Mouse (Mus musculus): ENCODE measurements around the gene Hcn2.
"Not testable (repeated sequence)": the region's sequence is repeated elsewhere in the genome, so short reads cannot be mapped to it uniquely, and the experiment has no call there.

The Hcn2 gene

DNA sequence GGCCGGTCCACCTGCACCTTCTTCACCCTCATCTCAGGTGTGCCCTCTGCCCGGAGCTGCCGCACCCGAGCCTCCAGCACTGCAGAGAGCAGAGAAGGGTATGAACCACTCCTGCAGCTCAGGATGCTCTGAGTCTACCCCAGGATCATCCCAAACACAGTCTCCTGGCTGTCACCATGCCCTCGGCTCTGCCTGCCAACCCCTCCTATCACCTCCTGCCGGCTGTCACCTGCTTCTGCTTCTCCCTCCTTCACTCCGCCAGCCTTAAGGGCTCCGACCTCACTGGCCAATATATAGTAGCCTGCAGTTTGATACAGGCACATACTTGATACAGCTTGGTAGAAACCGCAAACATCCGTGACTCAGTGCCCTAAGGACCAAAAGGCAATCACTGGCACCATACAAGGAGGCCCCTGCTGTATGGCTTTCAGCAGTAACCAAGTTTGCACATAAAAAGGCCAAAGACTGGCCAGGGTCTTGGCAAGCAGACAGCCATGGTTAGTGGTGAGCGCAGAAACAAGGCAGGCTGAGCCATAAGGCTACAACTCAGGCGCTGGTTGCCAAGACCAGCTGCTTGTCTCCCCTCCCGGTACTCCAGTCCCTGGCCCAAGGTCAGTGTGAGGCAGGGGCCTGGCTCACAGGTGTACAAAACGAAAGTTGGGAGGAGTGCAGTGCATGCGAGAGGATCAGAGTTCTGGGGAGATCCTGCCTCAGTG, 27.4 kb downstream of the Hcn2 start:
- DNase-seq (ENCODE audit: low spot score): no peak

DNA sequence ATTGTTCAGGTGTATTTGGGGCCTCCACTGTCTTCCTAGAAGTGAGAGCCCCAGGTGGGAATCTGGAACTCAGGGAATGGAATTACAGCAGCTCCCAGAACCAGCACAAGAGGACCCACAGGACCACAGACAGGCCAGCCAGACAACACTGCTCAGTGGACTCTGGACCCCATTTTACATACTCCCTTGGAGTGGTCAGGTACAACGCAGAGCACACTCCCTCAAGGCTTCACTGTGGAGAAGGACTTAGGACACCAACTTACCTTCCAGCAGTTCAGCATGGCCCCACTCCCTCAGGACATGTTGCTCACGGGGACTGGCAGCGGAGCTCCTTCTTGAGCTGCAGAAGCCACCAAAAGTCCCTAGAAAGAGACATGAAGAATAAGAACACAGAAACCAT, 29.0 kb downstream of the Hcn2 start:
- no peak for DNase-seq (ENCODE audit: low spot score)

DNA sequence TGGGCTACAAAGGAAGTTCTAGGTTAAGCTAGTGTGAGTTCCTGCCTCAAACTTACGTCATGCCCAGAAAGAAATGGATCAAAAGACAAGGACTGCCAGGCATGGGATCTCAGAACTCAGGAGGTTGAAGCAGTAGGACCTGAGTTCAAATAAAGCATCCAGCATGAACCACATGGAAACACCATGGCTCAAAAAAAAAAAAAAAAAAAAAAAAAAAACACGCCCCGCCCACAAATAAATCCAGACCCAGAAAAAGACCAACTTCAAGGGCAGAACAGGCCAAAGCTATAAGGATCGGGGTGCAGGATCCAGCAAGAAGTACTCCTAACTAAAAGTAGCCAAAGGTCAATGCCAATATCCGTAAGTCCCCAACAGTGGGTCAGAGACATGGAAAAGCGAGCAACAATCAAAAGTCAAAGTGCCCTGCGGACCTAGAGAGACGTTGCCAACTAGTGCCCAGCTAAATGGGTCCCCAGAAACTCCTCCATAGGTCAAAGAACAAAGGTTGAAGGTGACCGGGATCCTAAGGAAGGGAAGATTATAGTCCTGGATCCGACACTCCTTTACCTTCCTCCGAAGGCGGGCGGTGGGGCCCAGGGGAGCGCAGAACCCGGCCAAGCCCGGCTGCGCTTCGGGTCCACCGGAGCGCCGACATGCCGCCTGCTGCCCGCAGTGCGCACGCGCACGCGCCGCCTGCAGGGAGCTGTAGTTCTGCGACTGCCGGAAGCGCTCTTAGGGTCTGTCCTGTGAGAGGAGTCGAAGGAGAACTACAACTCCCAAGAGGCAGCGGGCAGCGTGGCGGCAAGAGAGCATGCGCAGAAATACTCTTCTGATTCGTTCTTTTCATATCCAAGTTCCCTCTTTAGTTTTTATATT, 29.7 kb downstream of the Hcn2 start, which contains the start of gene Polrmt:
Gene Polrmt (minus strand): TSS at position 684 of the 876 bp plus-strand sequence.
- DNase-seq (ENCODE audit: low spot score): peak; percentile 90

DNA sequence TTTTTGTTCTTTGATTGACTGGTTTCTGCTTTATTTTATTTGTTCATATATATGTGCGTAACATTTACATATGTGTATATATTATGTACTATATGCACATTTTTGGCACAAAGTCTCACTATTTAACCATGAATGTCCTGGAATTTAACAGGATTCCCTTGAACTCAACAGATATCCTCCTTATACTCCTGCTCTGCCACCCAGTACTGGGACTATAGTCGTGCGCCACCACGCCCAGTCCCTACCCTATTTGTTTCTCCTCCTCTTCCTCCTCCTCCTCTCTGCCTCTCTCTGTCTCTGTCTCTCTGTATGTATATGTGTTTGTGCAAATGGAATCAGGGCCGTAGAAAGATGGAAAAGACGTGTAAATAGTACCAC, 30.3 kb downstream of the Hcn2 start:
- no peak for DNase-seq (ENCODE audit: low spot score)

DNA sequence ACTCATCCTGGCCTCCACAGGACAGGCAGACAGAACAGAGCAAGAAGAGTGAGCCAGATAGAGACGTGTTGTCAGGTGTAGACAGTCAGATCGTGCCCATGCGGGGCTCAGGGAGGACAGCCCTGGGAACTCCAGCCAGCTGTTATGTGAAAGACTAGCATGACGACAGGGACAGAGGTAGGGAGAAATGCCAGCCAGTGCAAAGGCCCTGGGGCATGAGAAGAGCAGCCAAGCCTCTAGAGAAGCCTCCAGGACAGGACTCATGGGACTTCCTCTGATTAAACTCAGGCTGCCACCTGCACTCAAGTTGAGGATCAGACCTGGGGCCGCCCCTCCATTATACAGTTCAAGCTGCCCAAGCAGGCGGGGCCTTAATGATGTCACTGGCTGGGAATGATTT, 32.1 kb downstream of the Hcn2 start:
- DNase-seq (ENCODE audit: low spot score): no peak

DNA sequence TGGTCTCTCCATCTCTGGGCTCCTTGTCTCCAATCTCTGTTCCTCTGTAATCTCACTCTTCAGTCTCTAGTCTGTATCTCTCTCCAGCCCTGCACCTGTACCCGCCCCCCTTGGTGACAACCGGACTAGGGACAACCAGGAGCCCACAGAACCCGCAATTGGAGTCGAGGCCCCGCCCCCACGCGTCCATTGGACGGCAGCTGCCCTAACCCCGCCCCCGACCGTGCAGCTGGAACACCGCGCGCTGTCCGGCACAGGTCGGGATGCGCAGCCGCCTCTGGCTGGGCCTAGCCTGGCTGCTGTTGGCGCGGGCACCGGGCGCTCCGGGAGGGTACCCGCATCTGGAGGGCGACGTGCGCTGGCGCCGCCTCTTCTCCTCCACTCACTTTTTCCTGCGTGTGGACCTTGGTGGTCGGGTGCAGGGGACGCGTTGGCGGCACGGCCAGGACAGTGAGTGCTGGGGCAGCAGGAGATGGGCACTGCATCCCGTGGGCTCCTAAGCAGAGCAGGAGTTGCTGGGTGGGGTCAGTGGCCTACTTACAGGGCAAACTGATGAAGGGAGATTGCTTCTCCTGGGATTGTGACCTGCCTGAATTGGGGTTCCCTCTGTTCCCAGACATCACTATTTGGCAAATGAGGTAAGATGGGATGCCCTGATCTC, 38.6 kb downstream of the Hcn2 start, which contains the start of gene Fgf22:
Gene Fgf22 (plus strand): TSS at position 221 of the 661 bp plus-strand sequence.
- no peak for DNase-seq (ENCODE audit: low spot score)

DNA sequence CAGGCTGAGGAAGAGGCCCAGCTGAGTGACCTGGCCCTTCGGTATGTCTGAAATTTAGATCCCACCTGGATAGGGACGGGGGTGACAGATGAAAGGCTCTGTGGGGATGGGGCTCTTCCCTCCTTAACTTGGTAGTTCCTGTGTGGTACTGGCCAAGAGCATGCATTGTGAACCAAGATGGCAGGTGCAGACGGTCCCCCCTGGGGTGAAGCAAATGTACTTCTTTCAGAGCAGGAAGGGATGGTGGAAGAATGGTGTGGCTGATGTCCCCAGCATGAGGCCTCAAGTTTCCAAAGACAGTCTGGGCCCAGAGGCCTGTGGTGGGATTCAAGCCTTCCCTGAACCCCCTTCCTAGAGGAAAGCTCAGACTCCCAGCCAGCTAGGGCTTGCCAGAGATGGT, 39.4 kb downstream of the Hcn2 start:
- no peak for DNase-seq (ENCODE audit: low spot score)

DNA sequence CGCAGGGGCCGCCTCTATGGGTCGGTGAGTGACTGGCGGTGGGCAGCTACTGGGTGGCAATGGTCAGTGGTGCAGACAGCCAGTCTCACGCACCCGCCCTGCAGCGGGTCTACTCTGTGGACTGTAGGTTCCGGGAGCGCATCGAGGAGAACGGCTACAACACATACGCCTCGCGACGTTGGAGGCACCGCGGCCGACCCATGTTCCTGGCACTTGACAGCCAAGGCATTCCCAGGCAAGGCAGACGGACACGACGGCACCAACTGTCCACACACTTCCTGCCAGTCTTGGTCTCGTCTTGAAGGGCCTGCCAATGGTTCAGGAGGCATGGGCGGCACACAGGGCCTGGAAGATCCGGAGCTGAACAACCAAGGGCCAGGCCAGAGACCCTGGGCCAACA, 40.2 kb downstream of the Hcn2 start:
- DNase-seq (ENCODE audit: low spot score): no peak

DNA sequence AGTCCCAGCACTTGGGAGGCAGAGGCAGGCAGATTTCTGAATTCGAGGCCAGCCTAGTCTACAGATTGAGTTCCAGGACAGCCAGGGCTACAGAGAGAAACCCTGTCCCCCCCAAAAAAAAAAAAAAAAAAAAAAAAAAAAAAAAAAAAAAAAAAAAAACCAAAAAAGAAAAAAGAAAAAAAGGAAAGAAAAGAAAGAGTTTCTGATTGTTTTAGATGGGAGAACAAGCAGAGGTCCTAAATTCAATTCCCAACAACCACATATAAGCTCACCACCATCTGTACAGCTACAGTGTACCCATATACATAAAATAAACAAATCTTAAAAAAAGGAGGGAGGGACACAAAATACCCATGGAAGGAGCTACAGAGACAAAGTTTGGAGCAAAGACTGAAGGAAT, 43.2 kb downstream of the Hcn2 start:
- not testable (repeated sequence) for DNase-seq (ENCODE audit: low spot score)

DNA sequence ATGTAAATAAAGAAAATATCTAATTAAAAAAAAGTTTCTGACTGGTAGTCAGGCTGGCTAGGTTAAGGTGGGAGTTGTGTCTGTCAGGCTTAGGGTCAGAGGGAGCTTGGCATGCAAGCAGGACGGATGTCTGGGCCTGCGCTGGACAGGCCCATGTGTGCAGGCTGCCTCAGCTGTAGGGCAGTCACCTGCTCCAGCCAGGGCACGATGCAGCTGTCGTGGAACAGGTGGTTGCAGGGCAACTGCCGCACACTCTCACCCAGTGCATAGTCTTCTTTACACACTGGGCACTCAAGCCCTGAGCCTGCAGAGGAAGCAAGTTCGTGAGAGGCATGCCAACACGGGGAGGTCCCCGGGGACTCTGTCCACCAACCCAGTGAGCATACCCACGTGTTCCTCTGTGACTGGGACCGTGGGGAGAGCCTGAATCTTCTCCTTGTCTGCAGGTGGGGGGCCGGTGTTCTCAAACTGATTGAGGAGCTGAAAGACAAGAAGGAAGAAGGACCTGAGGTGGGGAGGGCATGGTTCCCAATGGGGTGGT, 44.2 kb downstream of the Hcn2 start:
- DNase-seq (ENCODE audit: low spot score): no peak

DNA sequence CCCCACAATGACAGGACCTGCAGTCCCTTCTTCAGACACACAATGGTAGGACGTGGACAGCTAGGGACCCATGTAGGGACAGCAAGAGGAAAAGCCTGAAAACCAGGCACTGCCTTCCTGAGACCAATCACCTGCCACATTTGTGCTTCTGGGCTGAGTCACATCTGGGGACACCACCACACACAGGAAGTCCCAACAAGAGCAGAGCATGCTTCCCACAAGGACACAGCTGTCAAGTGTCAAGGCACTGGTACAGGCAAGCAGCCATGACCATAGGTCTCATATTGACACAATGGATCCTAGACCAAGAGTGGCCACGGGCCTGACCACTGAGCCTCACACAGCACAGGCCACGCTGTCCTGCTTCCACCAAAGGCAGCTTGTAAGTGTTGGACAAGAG, 46.4 kb downstream of the Hcn2 start:
- no peak for DNase-seq (ENCODE audit: low spot score)

DNA sequence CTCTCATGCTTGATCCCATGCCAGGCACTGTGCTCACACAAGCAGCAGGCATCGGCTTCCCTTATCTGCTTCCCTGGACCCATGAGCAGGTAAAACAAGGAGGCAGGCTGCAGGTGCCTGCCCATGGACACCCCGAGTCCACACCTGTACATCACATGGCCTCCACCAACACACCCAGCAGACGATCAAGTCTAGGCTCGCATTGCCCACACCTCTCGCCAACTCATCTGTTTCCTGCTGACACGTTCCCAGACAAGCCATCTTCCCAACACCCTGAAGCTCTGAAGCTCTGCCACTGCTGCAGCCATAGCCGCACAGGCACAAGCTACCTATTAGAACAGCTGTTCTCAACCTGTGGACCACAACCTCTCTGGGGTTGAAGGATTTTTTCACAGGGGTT, 47.8 kb downstream of the Hcn2 start:
- DNase-seq (ENCODE audit: low spot score): no peak

DNA sequence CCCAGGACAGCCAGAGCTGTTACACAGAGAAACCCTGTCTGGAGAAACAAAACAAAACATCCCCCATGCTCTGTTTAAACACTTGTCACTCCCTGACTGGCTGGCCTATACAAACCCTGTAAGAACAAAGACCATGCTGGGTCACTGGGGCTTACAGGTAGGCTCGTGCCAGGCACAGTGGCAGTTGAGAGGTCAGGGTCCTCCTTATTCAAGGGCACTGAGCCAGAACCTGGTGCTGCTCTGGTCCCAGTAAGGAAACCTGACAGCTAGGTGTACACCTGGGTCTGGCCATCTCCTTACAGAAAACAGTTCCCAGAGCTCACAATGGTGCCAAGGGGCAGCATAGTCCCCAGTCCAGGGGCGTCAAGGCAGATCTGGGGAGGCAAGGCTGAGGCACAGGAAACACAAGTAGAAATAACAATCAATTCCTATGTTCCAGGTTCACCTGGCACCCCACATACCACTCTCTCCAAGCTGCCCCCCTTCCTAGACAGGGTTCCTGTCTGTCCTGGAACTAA, 48.9 kb downstream of the Hcn2 start:
- DNase-seq (ENCODE audit: low spot score): no peak

DNA sequence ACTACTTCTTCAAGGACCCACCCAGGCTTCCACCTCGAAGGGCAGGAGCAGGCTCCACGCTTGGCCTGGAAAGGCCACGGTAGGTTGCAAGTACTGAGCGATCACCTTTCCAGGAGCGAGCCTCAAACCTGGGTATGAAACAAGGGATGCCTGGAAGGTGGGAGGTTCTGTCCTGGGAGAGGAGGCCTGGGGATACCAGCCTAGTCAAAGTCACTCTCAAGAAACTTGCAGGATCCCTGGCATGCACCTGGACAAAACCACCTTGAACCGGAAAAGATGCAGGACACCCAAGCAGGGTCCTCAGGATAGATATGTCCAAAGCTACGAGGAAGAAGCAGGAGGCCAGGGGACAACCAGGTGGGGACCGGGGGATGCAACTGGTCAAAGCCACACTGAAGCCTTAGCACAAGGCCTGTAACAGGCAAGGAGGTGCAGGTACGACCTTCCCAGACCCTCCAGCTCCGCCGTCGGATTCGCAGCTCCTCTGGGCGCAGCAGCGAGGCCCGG, 49.6 kb downstream of the Hcn2 start:
- DNase-seq (ENCODE audit: low spot score): no peak

DNA sequence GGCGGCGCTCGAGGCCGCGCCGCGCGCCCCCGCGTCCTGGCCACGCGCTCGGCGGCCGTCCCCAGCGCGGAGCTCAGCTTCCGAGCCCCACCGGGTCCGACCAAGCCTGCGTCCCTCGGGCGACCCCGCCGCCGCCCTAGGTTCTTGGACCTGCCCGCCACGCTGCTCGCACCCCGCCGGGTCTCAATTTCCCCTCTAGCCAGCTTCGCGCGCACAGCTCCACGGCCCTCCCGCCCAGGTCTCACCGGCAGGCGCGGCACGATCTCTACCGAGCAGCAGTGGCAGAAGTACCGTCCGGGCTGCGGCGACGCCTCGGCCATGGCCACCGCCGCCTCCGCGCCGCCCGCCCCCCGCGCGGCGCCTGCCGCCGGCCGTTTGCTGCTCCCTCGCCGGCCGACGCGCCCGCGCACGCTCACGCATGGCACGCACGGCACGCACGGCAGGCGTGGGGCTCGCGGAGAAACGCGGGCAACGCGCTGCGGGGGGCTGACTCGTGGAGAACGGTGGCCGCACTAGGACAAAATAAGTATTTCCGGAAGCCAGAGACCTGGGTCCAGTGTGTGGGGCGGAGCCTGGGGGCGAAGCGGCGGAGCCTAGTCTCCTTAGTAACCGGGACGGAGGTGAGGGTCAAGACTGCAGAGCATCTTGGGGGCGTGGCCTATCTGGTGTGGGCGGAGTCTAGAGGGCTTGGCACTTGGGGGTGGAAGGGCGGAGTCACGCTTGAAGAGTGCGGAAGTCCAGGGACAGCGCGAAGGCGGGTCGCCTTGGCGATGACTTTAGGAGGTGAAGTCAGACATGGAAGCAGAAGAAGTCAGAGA, 50.3 kb downstream of the Hcn2 start, which contains the start of gene Rnf126:
Gene Rnf126 (minus strand): TSS at position 445 of the 818 bp plus-strand sequence.
- peak; percentile 99 for DNase-seq (ENCODE audit: low spot score)

DNA sequence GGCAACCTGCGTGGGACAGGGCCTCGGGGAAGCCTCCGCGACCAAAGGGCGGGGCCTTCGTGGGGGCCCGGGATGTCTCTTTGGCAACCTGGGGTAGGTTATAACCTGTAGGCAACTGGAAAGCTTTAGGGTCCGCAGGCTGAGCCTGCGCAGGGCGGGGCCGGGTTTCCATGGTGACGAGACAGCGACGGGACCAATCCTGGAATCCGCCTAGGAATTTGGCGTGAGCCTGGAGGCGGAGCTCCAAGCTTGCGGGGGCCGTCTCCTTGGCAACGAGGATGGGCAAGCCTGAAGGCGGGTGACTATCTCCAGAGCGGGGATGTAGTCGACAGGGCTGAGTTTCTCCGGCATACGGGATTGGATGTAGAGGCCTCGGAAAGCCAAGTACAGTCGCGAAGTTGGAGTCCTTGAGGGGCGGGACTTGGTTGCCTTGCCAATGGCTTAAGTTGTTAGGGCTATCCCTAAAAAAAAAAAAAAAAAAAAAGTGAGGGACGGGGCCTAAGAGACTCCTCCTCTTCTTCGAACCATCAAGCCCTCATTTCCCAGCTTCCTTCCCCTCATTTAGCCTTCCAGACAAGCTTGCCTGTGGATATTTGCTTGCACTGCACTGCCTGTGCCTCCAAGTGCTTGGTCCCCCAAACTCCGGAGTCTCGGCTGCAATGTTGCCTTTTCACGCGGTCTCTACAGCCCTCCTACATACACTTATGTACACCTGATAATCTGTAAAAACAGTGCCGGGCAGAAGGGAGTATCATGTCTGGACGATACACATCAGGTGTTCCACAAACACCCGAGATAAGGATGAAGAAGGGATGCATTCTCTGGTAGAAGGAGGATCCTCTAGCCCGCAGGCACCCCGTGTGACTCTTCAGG, 51.2 kb downstream of the Hcn2 start:
- DNase-seq (ENCODE audit: low spot score): no peak

DNA sequence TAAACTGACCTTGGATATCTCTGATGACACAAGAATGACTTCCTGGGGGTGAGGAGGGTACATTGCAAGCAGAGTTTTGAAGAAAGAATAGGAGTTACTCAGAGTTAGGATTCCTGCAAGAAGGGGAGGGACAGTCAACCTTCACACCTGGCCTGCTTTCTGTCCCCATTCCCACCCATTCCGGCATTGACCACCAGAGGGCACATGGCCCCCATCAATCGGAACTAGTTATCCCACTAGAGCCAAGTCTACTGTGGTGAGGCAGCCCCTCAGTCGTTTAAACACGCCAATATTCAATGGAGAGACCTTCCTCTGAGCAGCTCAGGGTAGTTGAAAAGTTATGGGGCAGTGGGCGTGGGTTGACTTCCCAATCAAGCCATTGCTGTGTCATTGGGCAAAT, 52.0 kb downstream of the Hcn2 start:
- peak; percentile 63 for DNase-seq (ENCODE audit: low spot score)

DNA sequence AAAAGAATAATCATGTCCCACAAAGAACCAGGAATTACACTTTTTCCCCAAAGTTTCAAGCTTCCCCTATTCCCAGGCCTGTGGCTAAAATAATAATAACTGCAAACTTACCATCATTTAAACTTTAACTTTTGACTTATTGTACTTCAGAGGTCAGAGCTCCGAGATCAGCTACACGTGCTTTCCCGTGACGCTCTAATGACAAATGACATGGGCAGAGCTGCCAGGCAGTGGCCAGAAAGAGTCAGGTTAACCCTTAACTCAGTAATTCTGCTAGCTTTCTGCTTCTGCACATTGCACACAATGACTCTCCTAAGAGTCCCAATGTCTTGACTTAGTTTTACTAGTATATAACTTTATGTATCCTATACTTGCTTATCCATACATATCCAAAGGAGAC, 52.9 kb downstream of the Hcn2 start:
- DNase-seq (ENCODE audit: low spot score): no peak

DNA sequence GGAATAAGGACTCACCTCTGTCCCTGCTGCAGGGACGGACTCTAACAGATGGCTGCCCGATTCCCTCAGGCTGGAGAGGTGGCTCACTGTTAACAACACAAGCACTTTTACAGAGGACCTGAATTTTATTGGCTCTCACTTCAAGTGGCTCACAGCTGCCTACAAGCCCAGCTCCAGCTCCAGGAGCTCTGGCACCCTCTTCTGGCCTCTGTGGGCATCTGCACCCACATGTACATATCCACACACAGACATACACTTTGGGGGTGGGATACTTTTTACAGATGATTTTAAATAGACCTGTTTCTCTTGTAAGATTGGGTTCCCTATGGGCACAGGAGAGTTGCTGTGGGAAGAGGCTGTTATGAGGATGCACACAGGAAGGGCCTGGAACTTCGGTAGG, 55.9 kb downstream of the Hcn2 start:
- DNase-seq (ENCODE audit: low spot score): no peak

DNA sequence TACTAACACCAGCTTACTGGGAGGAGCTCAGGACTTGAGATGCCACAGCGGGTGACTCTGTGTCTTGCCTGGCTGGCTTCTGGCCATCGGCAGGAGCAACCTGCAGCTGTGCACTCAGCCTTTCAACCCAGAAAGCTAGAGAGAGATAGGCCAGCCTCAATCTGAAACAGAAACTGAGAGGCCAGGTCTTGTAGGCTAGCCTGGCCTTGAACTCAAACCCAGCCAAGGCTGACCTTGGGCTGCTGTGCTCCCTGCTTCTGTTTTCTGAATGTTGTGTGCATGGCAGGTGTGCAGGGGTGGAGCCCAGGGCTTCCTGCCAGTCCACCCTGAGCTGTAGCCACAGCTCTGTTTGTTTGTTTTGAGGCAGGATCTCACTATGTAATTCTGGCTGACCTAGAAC, 56.8 kb downstream of the Hcn2 start:
- DNase-seq (ENCODE audit: low spot score): no peak
